Mouse (Mus musculus) embryonic facial prominence, embryonic 12.5 days (tissue): ENCODE measurements at regions not wholly inside any gene's neighbourhood (a gene's known extent, or its start where the extent isn't known, plus 50 kb on each side); places are given as distances from the start of the nearest gene placed in this dataset.
A peak's percentile ranks its signal among the peaks of the same experiment; 100 is the strongest.

Source experiments
- ATAC-seq: fragments of 200-750 bp; cut with Nextera tagmentation; 2 replicates; pipeline ENCODE4 v1.8.0; 2017; ENCODE audit not compliant: insufficient number of reproducible peaks, insufficient read depth, low FRiP score, low TSS enrichment
- H3K27ac ChIP-seq: fragments of 300-500 bp; sonication (generic); 2 replicates; pipeline ENCODE4 v1.5.1; 2016; ENCODE audit warnings: mild to moderate bottlenecking
- H3K27me3 ChIP-seq: fragments of 300-500 bp; sonication (generic); 2 replicates; pipeline ENCODE4 v1.6.1; 2016; ENCODE audit warnings: mild to moderate bottlenecking, moderate library complexity
- H3K36me3 ChIP-seq: fragments of 300-500 bp; sonication (generic); 2 replicates; pipeline ENCODE4 v1.6.1; 2016; ENCODE audit warnings: mild to moderate bottlenecking
- H3K4me1 ChIP-seq: fragments of 300-500 bp; sonication (generic); 2 replicates; pipeline ENCODE4 v1.6.1; 2016
- H3K4me2 ChIP-seq: fragments of 300-500 bp; sonication (generic); replicated peaks from 2 replicates; pipeline ENCODE4 v1.6.1; 2016; ENCODE audit warnings: mild to moderate bottlenecking, moderate library complexity
- H3K4me3 ChIP-seq: fragments of 300-500 bp; sonication (generic); 2 replicates; pipeline ENCODE4 v1.5.1; 2016; ENCODE audit warnings: mild to moderate bottlenecking
- H3K9ac ChIP-seq: fragments of 300-500 bp; sonication (generic); 2 replicates; pipeline ENCODE4 v1.6.1; 2016; ENCODE audit warnings: mild to moderate bottlenecking, moderate library complexity
- H3K9me3 ChIP-seq: fragments of 300-500 bp; sonication (generic); 2 replicates; pipeline ENCODE4 v1.6.1; 2016; ENCODE audit warnings: mild to moderate bottlenecking, moderate library complexity
- WGBS: fragments of 180-500 bp; shearing (Covaris S2); methylation state at CpG from one replicate; pipeline ENCODE4 v1.1.7; 2016; 5-methylcytosine and 5-hydroxymethylcytosine counted together

DNA sequence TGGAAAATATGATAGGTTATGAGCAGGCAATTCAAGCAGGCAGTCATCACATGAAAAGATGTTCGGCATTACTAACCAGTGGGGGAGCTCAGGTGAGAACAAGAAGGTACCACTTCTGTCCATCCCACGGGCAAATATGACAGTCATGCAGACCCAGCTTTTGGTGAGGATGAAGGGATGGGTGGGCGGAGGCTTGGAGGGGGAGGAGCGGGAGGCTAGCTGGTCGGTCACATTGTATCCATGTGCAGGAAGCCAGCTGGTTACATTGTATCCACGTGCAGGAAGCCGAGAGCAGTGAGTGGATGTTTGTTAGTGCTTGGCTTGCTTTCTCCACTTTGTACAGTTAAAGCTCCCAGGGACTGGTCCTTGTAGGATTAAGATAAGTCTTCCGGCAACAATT is 196.9 kb downstream of the Plpp3 start:
- H3K27ac ChIP-seq = no peak overlapping the region
- no peaks in the 10 kb centered on the region for H3K27me3 ChIP-seq
- no peak for ATAC-seq
- no peaks in the 10 kb centered on the region for H3K9me3 ChIP-seq
- no peaks in the 10 kb centered on the region for H3K36me3 ChIP-seq
- H3K4me3 ChIP-seq = no peak overlapping the region
- no peak overlapping the region for H3K4me2 ChIP-seq
- H3K4me1 ChIP-seq = peaks cover 7% of the 10 kb centered on the region; the same call in 1 of the 2 replicates
- no peak overlapping the region for H3K9ac ChIP-seq
- WGBS = 71% methylated on average over 8 of the region's 8 CpGs

DNA sequence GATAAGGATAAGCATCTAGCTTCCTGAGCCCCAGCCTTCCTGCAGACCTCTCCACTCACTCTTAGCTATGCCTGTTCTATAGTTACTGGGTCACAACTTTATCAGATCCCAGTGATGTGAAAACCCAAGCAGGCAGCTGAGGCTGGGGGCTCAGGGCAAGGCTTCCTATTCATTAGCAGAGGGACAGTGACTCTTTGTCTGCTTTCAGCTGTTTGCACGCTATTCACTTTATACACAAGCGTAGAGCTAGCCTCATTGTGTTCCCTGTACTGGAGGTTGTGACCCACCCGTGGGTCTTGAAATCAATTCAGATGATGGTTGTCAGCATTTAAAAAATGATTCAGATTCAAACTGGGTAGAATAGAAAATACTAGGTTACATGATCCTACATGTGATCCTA is 199.5 kb downstream of the Plpp3 start:
- Histone ChIP-seq H3K36me3 (no peaks in the 10 kb centered on the region), H3K9me3 (no peaks in the 10 kb centered on the region), H3K4me3 (no peak overlapping the region), H3K4me1 (peaks cover 7% of the 10 kb centered on the region; the same call in 1 of the 2 replicates), H3K27me3 (no peaks in the 10 kb centered on the region), H3K27ac (no peak overlapping the region), H3K9ac (no peak overlapping the region), H3K4me2 (no peak overlapping the region)
- 51% methylated on average over 3 of the region's 3 CpGs for WGBS
- no peak for ATAC-seq

DNA sequence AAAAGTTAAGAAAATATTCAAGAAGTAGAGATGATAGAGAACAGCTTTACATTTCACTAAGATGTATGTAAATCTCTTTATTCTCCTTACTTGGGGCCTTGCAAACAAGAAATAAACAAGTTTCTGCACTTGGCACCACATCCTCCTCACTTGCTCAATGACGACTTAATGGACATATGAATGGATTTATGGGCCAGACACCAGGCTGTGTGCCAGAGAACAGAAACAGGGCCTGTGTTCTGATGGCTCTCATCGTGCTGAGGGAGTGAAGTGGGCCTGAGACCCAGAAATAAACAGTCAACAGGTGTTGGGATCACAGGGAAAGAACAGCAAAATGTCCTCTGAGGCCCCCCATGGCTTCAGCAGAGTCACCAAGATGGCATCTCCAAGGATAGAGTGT is 201.6 kb downstream of the Plpp3 start:
- H3K27me3 ChIP-seq = no peaks in the 10 kb centered on the region
- no peak for ATAC-seq
- no peak overlapping the region for H3K27ac ChIP-seq
- 72% methylated on average over 2 of the region's 2 CpGs for WGBS
- H3K4me1 ChIP-seq = no peaks in the 10 kb centered on the region
- no peak overlapping the region for H3K4me2 ChIP-seq
- no peaks in the 10 kb centered on the region for H3K36me3 ChIP-seq
- no peaks in the 10 kb centered on the region for H3K9me3 ChIP-seq
- no peak overlapping the region for H3K9ac ChIP-seq
- H3K4me3 ChIP-seq = no peak overlapping the region

DNA sequence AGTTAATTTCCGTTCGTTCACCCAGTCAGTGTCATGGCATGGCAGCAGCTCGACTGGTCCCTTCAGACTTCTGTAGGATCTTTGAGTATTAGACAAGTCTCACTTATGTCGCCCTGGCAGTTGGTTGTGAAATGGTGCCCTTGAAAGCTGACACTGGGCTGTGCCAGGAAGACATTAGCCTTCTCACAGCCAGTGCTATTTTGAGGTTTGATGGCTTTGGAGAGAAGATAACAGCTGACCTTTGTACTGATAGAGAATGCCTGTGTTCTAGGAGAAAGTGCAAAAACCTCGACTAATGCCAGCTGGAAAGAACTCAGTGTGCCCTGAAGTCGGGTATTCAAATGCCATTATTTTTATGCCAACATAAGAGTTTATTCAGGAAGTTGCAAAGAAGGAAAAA is 207.3 kb downstream of the Plpp3 start:
- ATAC-seq = no peak
- H3K9me3 ChIP-seq = no peaks in the 10 kb centered on the region
- no peaks in the 10 kb centered on the region for H3K27me3 ChIP-seq
- no peak overlapping the region for H3K4me3 ChIP-seq
- H3K4me1 ChIP-seq = no peaks in the 10 kb centered on the region
- no peak overlapping the region for H3K4me2 ChIP-seq
- H3K27ac ChIP-seq = no peak overlapping the region
- no peaks in the 10 kb centered on the region for H3K36me3 ChIP-seq
- no peak overlapping the region for H3K9ac ChIP-seq
- 79% methylated on average over 6 of the region's 6 CpGs for WGBS

DNA sequence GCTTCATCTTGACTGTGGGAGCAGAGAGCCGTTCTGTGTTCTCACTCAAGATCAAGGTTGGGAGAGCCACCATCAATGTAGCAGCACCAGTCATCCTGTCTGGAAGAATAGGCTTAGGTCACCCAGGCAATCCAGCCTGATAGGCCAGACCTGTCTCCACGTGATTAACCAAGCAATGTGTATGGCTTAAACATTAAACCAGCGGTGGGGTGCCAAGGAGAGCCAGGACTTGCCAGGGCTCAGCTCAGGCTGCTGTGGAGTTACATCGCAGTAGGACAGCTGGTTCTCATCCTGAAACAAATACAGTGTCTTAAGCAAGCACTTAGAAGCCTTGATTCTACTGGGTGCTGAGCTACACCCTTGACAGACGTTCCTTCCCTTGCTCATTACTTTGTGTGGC is 207.9 kb downstream of the Plpp3 start:
- Histone ChIP-seq H3K27me3 (no peaks in the 10 kb centered on the region), H3K27ac (no peak overlapping the region), H3K9ac (no peak overlapping the region), H3K4me1 (no peaks in the 10 kb centered on the region), H3K36me3 (no peaks in the 10 kb centered on the region), H3K4me3 (no peak overlapping the region), H3K4me2 (no peak overlapping the region), H3K9me3 (no peaks in the 10 kb centered on the region)
- ATAC-seq = no peak
- WGBS = 83% methylated on average over 5 of the region's 5 CpGs

DNA sequence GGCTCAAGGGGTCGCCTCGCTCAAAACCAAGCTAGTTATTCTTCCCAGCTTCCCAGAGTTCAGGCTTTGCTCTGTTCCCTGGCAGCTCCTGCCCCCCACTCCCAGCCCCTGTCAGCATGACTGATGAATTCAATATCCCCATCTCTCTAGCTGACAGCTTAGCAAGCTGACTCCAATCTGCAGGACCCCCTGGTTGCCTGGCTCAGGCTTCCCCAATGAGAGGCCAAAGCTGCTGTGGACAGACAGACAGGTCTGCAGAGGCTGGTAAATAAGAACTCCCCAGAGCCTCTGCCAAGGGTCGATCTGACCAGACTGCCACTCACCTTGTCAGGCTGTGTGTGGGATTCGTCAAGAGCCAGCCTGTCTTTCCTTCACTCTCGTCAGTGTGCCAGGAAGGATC is 219.4 kb downstream of the Plpp3 start:
- Histone ChIP-seq H3K27ac (peak overlapping the region; percentile 67), H3K36me3 (no peaks in the 10 kb centered on the region), H3K4me3 (no peak overlapping the region), H3K4me2 (no peak overlapping the region), H3K9me3 (no peaks in the 10 kb centered on the region), H3K9ac (no peak overlapping the region), H3K4me1 (peaks cover 18% of the 10 kb centered on the region), H3K27me3 (no peaks in the 10 kb centered on the region)
- ATAC-seq = no peak
- 21% methylated on average over 5 of the region's 5 CpGs for WGBS

DNA sequence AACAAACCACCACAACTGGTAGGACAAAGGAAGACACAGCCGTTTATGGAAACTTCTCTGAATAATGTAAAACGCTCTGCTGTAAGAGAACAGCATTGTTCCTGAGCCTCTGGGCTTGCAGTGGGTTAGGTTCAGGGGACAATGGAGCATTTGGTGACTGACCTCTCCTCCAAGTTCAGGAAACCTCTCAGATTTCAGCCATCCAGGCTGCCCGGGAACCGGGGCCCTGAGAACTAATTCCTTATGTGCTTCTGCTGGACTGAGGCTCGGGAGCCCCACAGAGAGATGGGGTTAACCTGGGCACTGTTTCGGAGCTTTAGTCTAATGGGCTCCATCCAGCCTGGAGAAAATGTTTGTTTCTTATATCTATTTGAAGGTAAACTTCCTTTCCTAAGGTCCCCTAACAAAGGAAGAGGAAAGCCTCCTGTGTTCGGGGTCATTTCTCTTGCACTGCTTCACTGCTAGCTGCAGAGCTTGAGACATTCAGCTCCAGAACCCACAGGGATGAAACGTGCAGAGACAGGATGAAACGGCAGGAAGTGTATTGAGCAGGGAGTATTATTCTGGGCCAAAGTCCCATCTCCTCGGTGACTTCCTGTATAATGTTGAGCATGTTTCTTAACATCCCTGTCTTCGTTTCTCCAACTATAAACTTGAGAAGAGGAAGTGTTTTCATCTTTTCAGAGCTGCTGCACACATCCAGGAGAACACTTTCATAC is 220.5 kb downstream of the Plpp3 start:
- Histone ChIP-seq H3K36me3 (no peaks in the 10 kb centered on the region), H3K4me1 (peaks cover 18% of the 10 kb centered on the region), H3K9ac (no peak overlapping the region), H3K9me3 (no peaks in the 10 kb centered on the region), H3K4me3 (no peak overlapping the region), H3K4me2 (no peak overlapping the region), H3K27me3 (no peaks in the 10 kb centered on the region), H3K27ac (peak overlapping the region; percentile 67; the same call in 1 of the 2 replicates)
- no peak for ATAC-seq
- 22% methylated on average over 11 of the region's 11 CpGs for WGBS

DNA sequence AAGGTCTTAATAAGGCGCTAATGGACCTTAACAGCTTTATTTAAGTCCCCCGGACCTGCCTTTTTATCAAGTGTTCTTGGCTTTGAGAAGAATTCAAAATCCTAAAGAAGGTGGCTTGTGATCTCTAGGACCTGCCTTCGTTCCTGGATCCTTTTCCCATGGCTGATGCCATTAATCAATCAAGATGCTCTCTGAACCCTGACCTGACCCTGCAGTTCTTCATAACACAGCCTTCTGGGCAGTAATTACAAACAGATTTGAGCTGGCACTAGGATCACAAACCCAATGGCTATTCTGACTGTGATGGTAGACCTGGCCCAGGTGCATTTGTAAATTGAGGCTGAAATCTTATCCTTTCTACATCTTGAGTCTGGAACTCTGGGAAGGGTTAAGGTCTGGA is 227.7 kb downstream of the Plpp3 start:
- no peak overlapping the region for H3K4me2 ChIP-seq
- WGBS = 36% methylated on average over 3 of the region's 3 CpGs
- no peak overlapping the region for H3K27ac ChIP-seq
- H3K9me3 ChIP-seq = no peaks in the 10 kb centered on the region
- no peak for ATAC-seq
- H3K4me1 ChIP-seq = 0 out of 2 replicates have a peak, but pooled peaks cover 3% of the 10 kb centered on the region
- H3K27me3 ChIP-seq = no peaks in the 10 kb centered on the region
- no peaks in the 10 kb centered on the region for H3K36me3 ChIP-seq
- H3K4me3 ChIP-seq = no peak overlapping the region
- H3K9ac ChIP-seq = no peak overlapping the region

DNA sequence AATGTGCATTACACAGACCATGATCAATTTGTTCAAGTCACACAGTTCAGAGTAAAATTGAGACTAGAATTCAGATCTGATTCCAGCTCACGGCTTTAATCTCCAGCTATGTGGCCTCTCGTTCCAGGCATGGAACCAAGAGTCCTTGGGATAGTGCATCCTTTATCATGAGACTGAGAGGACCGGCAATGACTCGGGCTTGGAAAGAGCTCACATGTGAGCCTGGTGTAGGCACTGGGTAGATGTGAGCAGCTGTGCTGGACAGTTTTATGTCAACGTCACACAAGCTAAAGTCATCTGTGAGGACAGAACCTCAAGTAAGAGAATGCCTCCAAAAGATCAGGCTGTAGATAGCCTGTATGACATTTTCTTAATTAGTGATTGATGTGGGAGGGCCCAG is 228.3 kb downstream of the Plpp3 start:
- no peaks in the 10 kb centered on the region for H3K9me3 ChIP-seq
- H3K9ac ChIP-seq = no peak overlapping the region
- H3K4me2 ChIP-seq = no peak overlapping the region
- no peak overlapping the region for H3K27ac ChIP-seq
- H3K27me3 ChIP-seq = no peaks in the 10 kb centered on the region
- no peak overlapping the region for H3K4me3 ChIP-seq
- 0 out of 2 replicates have a peak, but pooled peaks cover 6% of the 10 kb centered on the region for H3K4me1 ChIP-seq
- no peak for ATAC-seq
- WGBS = 83% methylated on average over 5 of the region's 5 CpGs
- no peaks in the 10 kb centered on the region for H3K36me3 ChIP-seq

DNA sequence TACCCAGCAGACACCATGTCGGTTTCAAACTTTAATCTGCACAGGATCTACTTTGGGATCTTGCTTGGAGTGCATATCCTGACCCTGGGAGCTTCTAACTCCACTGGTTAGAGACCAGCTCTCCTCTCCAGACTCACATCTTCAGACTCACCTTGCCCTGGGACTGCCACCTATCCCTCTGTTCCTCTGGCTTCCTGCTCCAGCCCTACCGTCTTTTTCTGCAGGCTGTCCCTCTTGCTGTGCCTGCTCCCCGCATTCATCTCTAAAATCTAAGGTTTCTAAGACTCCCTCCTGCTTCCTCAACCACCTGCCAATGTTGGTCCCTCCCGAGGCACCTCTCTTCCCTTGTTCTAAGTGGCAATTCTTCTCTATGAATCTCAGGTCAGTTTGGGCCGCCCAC is 233.2 kb downstream of the Plpp3 start:
- 27% methylated on average over 5 of the region's 5 CpGs for WGBS
- no peaks in the 10 kb centered on the region for H3K9me3 ChIP-seq
- H3K27me3 ChIP-seq = no peaks in the 10 kb centered on the region
- H3K27ac ChIP-seq = peak overlapping the region; percentile 47; the same call in 1 of the 2 replicates
- H3K4me3 ChIP-seq = no peak overlapping the region
- no peak for ATAC-seq
- no peaks in the 10 kb centered on the region for H3K36me3 ChIP-seq
- H3K9ac ChIP-seq = no peak overlapping the region
- H3K4me2 ChIP-seq = no peak overlapping the region
- 0 out of 2 replicates have a peak, but pooled peaks cover 3% of the 10 kb centered on the region for H3K4me1 ChIP-seq

DNA sequence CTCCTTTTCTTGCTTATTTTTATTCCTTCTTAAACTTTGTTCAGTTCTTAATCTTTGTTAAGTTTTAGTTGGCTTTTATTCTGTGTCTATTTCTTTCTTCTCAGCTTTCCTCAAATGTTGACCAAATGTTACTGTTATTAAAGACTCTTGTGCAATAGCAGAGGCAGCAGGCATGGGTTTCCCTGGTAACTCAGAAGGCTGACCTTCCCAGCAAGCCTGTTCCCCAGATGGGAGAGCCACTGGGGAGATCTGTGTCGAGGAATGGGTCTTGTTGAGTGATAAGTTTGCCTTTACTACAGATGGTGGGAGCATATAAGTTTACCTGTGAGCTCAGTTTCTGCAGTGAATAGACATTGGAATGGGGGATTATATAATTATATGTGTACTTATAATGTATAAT is 237.2 kb downstream of the Plpp3 start:
- Histone ChIP-seq H3K9me3 (no peaks in the 10 kb centered on the region), H3K4me1 (0 out of 2 replicates have a peak, but pooled peaks cover 3% of the 10 kb centered on the region), H3K27ac (no peak overlapping the region), H3K9ac (no peak overlapping the region), H3K4me2 (no peak overlapping the region), H3K27me3 (no peaks in the 10 kb centered on the region), H3K4me3 (no peak overlapping the region), H3K36me3 (no peaks in the 10 kb centered on the region)
- WGBS = 50% methylated on average over 1 of the region's 1 CpGs
- ATAC-seq = no peak

DNA sequence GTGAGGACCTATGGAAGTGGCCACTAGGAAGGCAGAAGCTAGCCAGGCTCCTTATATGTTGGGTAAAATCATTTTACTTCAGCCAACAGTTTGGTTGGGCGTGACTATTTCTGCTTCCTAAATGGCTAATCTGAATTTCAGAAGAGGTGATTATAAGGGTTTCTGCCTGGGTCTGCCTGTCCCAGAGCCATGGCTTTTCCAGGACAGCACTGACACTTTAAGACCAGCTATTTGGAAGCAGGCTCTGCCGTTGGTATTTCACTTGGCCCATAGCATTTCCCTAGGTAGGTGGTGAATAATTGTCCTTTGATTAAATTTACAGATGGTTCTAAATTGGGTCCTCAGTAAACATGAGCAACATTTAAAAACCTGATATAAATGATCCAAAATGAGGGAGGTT is 240.3 kb downstream of the Plpp3 start:
- no peaks in the 10 kb centered on the region for H3K27me3 ChIP-seq
- H3K9me3 ChIP-seq = no peaks in the 10 kb centered on the region
- H3K4me3 ChIP-seq = no peak overlapping the region
- 75% methylated on average over 2 of the region's 2 CpGs for WGBS
- H3K36me3 ChIP-seq = no peaks in the 10 kb centered on the region
- H3K4me2 ChIP-seq = no peak overlapping the region
- no peaks in the 10 kb centered on the region for H3K4me1 ChIP-seq
- H3K27ac ChIP-seq = no peak overlapping the region
- no peak overlapping the region for H3K9ac ChIP-seq
- no peak for ATAC-seq
